Mouse (Mus musculus) heart, adult 2 months (tissue): ENCODE results near the gene Nfkbib. TPM values are rescaled to one million over a fixed set of nuclear protein-coding genes. Genes with fewer than 3 reads are reported as not detected.
A peak's percentile ranks its signal among the peaks of the same experiment; 100 is the strongest.

Experiments used
- DNase-seq, 2 experiments: peaks; one replicate each; pipeline ENCODE4 v3.0.0; 2021
- H3K27ac ChIP-seq: fragments of 200-600 bp; 2 replicates; pipeline ENCODE4 v1.8.1; 2022
- H3K27me3 ChIP-seq: fragments of 200-500 bp; 2 replicates; pipeline ENCODE4 v1.6.1; 2012; ENCODE audit warnings: mild to moderate bottlenecking, low read length, inconsistent platforms, mixed read lengths; ENCODE audit not compliant: control insufficient read depth, insufficient read depth
- H3K36me3 ChIP-seq: fragments of 200-500 bp; 2 replicates; pipeline ENCODE4 v1.6.1; 2012; ENCODE audit warnings: low read length, inconsistent platforms; ENCODE audit not compliant: control insufficient read depth, insufficient read depth
- H3K4me1 ChIP-seq: fragments of 200-500 bp; 2 replicates; pipeline ENCODE4 v1.6.1; 2011; ENCODE audit warnings: low read length; ENCODE audit not compliant: control insufficient read depth, insufficient read depth
- H3K4me3 ChIP-seq: fragments of 200-600 bp; 2 replicates; pipeline ENCODE4 v1.8.1; 2022
- H3K79me2 ChIP-seq: fragments of 200-500 bp; replicated peaks from 2 replicates; pipeline ENCODE4 v1.6.1; 2012; ENCODE audit warnings: mild to moderate bottlenecking, inconsistent platforms, low read length, moderate library complexity, mixed read lengths; ENCODE audit not compliant: control insufficient read depth, insufficient read depth
- H3K9ac ChIP-seq: fragments of 200-500 bp; 2 replicates; pipeline ENCODE4 v1.6.1; 2012; ENCODE audit warnings: low read depth, mild to moderate bottlenecking, control low read depth, inconsistent platforms, low read length, mixed read lengths
- CTCF ChIP-seq: fragments of 200-600 bp; IDR thresholded peaks from 2 replicates; pipeline ENCODE4 v1.8.1; 2022; ENCODE audit warnings: antibody characterized with exemption, mild to moderate bottlenecking, moderate library complexity
- EP300 ChIP-seq: fragments of 200-500 bp; IDR thresholded peaks from 2 replicates; pipeline ENCODE4 v1.6.1; 2011; ENCODE audit warnings: low read depth, low read length, control low read depth; ENCODE audit not compliant: insufficient read depth
- POLR2A ChIP-seq: fragments of 200-500 bp; IDR thresholded peaks from 2 replicates; pipeline ENCODE4 v1.6.1; 2011; ENCODE audit warnings: mild to moderate bottlenecking, low read depth, low read length, control low read depth; ENCODE audit not compliant: insufficient read depth
- WGBS: fragments of 180-500 bp; shearing (Covaris S2); methylation state at CpG from one replicate; pipeline ENCODE4 v1.1.7; 2018; 5-methylcytosine and 5-hydroxymethylcytosine counted together
- intact Hi-C: fragments of 180-260 bp; cut with DNase I; formaldehyde crosslinking; loops from one replicate; pipeline ENCODE4 v1.15.1; 2025
- polyA plus RNA-seq: library from polyadenylated mRNA; depleted of rRNA; stranded (reverse); fragments of >200 nt; gene quantifications from 2 replicates; pipeline ENCODE4 v1.2.3, GENCODE M21; 2012
- total RNA-seq, 2 experiments: library from RNA; stranded (reverse); gene quantifications; 2 replicates each; pipeline ENCODE4 v1.2.3; 2021

Nfkbib gene
- total and polyA plus RNA-seq, 3 experiments = 25.1 to 31.6 (median 27.8) TPM

GRCm38 (mm10) chr7:28809401-28810089, 42.2 kb upstream of the Nfkbib start:
- peak; percentile 74 to 76 for DNase-seq
- Histone ChIP-seq H3K79me2 (no peaks in the 10 kb centered on the region), H3K36me3 (peaks cover 22% of the 10 kb centered on the region), H3K27ac (peak overlapping the region; percentile 99), H3K27me3 (no peaks in the 10 kb centered on the region), H3K4me1 (peaks cover 15% of the 10 kb centered on the region), H3K4me3 (peak overlapping the region; percentile 93), H3K9ac (peak overlapping the region; percentile 65)
- intact Hi-C loops = loop anchor here (5.0 kb wide), 1 partner anchor 427 kb away; the partner anchor contains the start of gene Zfp36
- TF ChIP-seq EP300 (no peak), CTCF (no peak; the same call in 1 of the 2 replicates), POLR2A (no peak; the same call in 1 of the 2 replicates)
- 0% methylated on average over 35 of the region's 35 CpGs for WGBS

DNA sequence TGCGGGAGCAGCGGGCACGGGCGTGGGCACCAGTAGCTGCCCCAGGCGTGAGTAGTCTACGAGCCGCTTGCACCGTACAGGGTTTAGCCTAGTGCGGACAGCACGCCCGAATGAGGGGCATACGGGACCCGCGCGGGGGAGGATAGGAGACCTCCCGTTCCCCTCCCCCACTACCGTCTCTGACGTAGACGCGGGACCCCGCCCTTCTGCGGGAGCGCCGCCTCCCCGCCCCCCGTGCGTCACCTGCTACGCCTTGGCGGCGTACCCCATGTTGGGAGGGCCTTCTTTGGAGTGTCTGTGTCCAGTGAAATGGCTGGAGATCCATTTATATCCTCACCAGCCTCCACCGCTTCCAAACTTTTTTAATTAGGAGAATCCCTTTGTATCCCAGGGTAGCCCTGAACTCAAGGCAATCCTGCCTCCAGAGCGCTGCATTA, 41.7 kb upstream of the Nfkbib start:
- WGBS = under 1% methylated on average over 32 of the region's 32 CpGs
- H3K27ac ChIP-seq = peak overlapping the region; percentile 99
- H3K4me3 ChIP-seq = peak overlapping the region; percentile 93
- peak overlapping the region; percentile 94 for H3K9ac ChIP-seq
- peak; percentile 94 for TF ChIP-seq POLR2A
- no peak for TF ChIP-seq CTCF
- TF ChIP-seq EP300 = peak; percentile 63; the same call in 1 of the 2 replicates
- DNase-seq = peak; percentile 96 to 98
- H3K79me2 ChIP-seq = no peaks in the 10 kb centered on the region
- H3K36me3 ChIP-seq = peaks cover 16% of the 10 kb centered on the region
- intact Hi-C loops = no loop called here
- H3K27me3 ChIP-seq = no peaks in the 10 kb centered on the region
- peaks cover 15% of the 10 kb centered on the region for H3K4me1 ChIP-seq

- Histone ChIP-seq H3K27ac (peak within 1 kb of the TSS; percentile 99), H3K9ac (peak within 1 kb of the TSS; percentile 94), H3K36me3 (peaks cover 10% of the 10 kb centered on the region), H3K27me3 (no peaks in the 10 kb centered on the region), H3K4me3 (peak within 1 kb of the TSS; percentile 93), H3K4me1 (peaks cover 13% of the 10 kb centered on the region), H3K79me2 (no peaks in the 10 kb centered on the region)
- peak in 1 of 2 experiments; percentile 60 for DNase-seq
- intact Hi-C loops = no loop called here
- WGBS = 3% methylated on average over 35 of the region's 35 CpGs
- no peak for TF ChIP-seq CTCF
- peak; percentile 46; the same call in 1 of the 2 replicates for TF ChIP-seq POLR2A
- peak; percentile 41; the same call in 1 of the 2 replicates for TF ChIP-seq EP300
Observed at GRCm38 (mm10) chr7:28808221-28808941, 41.1 kb upstream of the Nfkbib start, which contains the start of gene Hnrnpl. Hnrnpl (plus strand) TSS chr7:28808541.

GRCm38 (mm10) chr7:28807641-28808220, 40.4 kb upstream of the Nfkbib start:
- Histone ChIP-seq H3K27ac (peak overlapping the region; percentile 99), H3K27me3 (no peaks in the 10 kb centered on the region), H3K36me3 (peaks cover 5% of the 10 kb centered on the region), H3K9ac (peak overlapping the region; percentile 94), H3K4me3 (peak overlapping the region; percentile 93), H3K4me1 (peaks cover 13% of the 10 kb centered on the region), H3K79me2 (no peaks in the 10 kb centered on the region)
- TF ChIP-seq POLR2A = peak; percentile 41; the same call in 1 of the 2 replicates
- 0 out of 2 replicates have a peak, but pooled peaks have one; percentile 12 for TF ChIP-seq EP300
- no peak for TF ChIP-seq CTCF
- peak in 1 of 2 experiments; percentile 63 for DNase-seq
- 23% methylated on average over 6 of the region's 8 CpGs for WGBS
- intact Hi-C loops = no loop called here

- Histone ChIP-seq H3K79me2 (no peaks in the 10 kb centered on the region), H3K27ac (peak overlapping the region; percentile 15; the same call in 1 of the 2 replicates), H3K4me3 (no peak overlapping the region), H3K36me3 (peaks cover under 1% of the 10 kb centered on the region; the same call in 1 of the 2 replicates), H3K27me3 (no peaks in the 10 kb centered on the region), H3K9ac (no peak overlapping the region), H3K4me1 (peaks cover 16% of the 10 kb centered on the region)
- no peak for TF ChIP-seq POLR2A
- peak; percentile 20; the same call in 1 of the 2 replicates for TF ChIP-seq CTCF
- 50% methylated on average over 4 of the region's 4 CpGs for WGBS
- intact Hi-C loops = no loop called here
- no peak for DNase-seq
Observed at GRCm38 (mm10) chr7:28806869-28807268, 39.6 kb upstream of the Nfkbib start.
